Comparison of ENCODE assay signal across 9 mouse cellular contexts in the genomic region with DNA sequence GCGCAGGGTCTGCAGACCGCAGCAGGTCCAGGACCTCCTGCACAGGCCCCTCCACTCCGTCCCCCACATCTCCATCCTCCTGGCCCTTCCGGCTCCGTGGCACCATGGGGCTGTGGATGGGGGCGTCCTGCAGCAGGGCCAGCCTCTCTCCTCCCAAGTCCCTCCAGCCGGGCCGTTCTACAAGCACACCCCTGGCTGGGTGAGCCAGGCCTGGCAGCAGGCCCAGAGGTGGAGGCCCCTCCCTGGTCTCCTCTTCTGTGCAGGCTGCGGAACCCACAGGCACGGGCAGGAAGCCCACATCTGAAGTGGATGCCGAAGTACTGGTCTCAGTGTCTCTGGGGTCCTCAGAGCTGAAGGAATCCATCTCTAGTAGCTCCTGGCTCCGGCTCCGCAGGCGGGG. TPM values are rescaled to one million over a fixed set of nuclear protein-coding genes. Genes with fewer than 3 reads are reported as not detected.
DNase-seq lines count a peak whose midpoint lies in the region; ATAC-seq lines count a peak whose summit lies in the region.
"Had no signal": no experiment of that assay in that cellular context is flagged by ENCODE, and none has a peak within 500 bp of the region (broad histone marks: within the 10 kb centered on the region; RNA-seq: fewer than 3 reads in every experiment).

No protein-coding gene starts in this region.

- H3K27ac ChIP-seq in heart, embryonic 12.5 days (ENCODE audit: poor library complexity, severe bottlenecking) = no peak overlapping the region
- H3K27ac ChIP-seq in limb, embryonic 15.5 days = peak overlapping the region; percentile 80
- H3K27ac ChIP-seq: heart, adult 2 months had no signal

- 50% methylated on average over 14 of the region's 14 CpGs for WGBS in heart, embryonic 12.5 days
- 33% methylated on average over 14 of the region's 14 CpGs for WGBS in limb, embryonic 15.5 days

- DNase-seq in heart, adult 11 months = no peak
- DNase-seq in CD4-positive helper T cell, adult 2 months (ENCODE audit: low read depth, low spot score) = peak; percentile 48
- DNase-seq in urinary bladder, postnatal 4 days (ENCODE audit: low spot score in 2 of 2) = peak; percentile 75 to 84

- ATAC-seq in heart, embryonic 12.5 days (ENCODE audit: insufficient number of reproducible peaks, low FRiP score) = 0 out of 2 replicates have a peak, but pooled peaks have one; percentile 41
- ATAC-seq in common myeloid progenitor, adult 5-6 weeks (replicated peaks; ENCODE audit: low read depth, poor library complexity, severe bottlenecking) = peak; percentile 76
- ATAC-seq in limb, embryonic 15.5 days (ENCODE audit: insufficient number of reproducible peaks, low FRiP score, low TSS enrichment, low read depth) = peak; percentile 73
- no peak for ATAC-seq in erythroblast, adult 5-6 weeks (replicated peaks; ENCODE audit: low FRiP score, poor library complexity, severe bottlenecking)
- ATAC-seq in monocyte, adult 5-6 weeks (replicated peaks; ENCODE audit: insufficient number of reproducible peaks, low FRiP score, low TSS enrichment, poor library complexity, severe bottlenecking) = no peak

- 0 out of 2 replicates have a peak overlapping the region, but pooled peaks have one; percentile 0 for H3K9ac ChIP-seq in heart, embryonic 12.5 days
- H3K9ac ChIP-seq in limb, embryonic 15.5 days = no peak overlapping the region

- no peaks in the 10 kb centered on the region for H3K9me3 ChIP-seq in heart, embryonic 12.5 days (replicated peaks)
- H3K9me3 ChIP-seq in limb, embryonic 15.5 days = no peaks in the 10 kb centered on the region

- H3K4me1 ChIP-seq in heart, embryonic 12.5 days (replicated peaks) = peaks cover 40% of the 10 kb centered on the region
- peaks cover 41% of the 10 kb centered on the region for H3K4me1 ChIP-seq in limb, embryonic 15.5 days

- H3K4me2 ChIP-seq in heart, embryonic 12.5 days = no peak overlapping the region
- peak overlapping the region; percentile 41 for H3K4me2 ChIP-seq in limb, embryonic 15.5 days

- H3K4me3 ChIP-seq in heart, embryonic 12.5 days = no peak overlapping the region
- H3K4me3 ChIP-seq in limb, embryonic 15.5 days = peak overlapping the region; percentile 15
- H3K4me3 ChIP-seq: heart, adult 2 months had no signal

- peaks cover 19% of the 10 kb centered on the region; the same call in 1 of the 2 replicates for H3K27me3 ChIP-seq in heart, embryonic 12.5 days (replicated peaks)
- no peaks in the 10 kb centered on the region for H3K27me3 ChIP-seq in limb, embryonic 15.5 days

- H3K36me3 ChIP-seq in heart, embryonic 12.5 days = no peaks in the 10 kb centered on the region
- 0 out of 2 replicates have a peak, but pooled peaks cover 5% of the 10 kb centered on the region for H3K36me3 ChIP-seq in limb, embryonic 15.5 days

RNA-seq across cellular contexts. Expression of a gene that starts 21.1 kb away (rescaled TPM):
- 1.3 and 1.5 TPM in 2 replicates for polyA plus RNA-seq in heart, embryonic 12.5 days (2016; fragmentation: Nextera tagmentation; extraction: Ambion mirVana)
- total RNA-seq in common myeloid progenitor, adult 5-6 weeks (2017) = 0.09 TPM in 1 of 2 replicates, not detected in the other
- polyA plus RNA-seq in limb, embryonic 15.5 days (2015; fragmentation: Nextera tagmentation; extraction: Ambion mirVana) = 7.9 and 9.2 TPM in 2 replicates
- not detected in 2 replicates for total RNA-seq in erythroblast, adult 5-6 weeks (2015; ENCODE audit: low replicate concordance)
- not detected in 2 replicates for total RNA-seq in erythroblast, adult 5-6 weeks (2017; ENCODE audit: low replicate concordance)
- 0.21 to 0.58 TPM in 2 of 3 replicates, not detected in the other for total RNA-seq in monocyte, adult 5-6 weeks (2017)

RNA-seq across cellular contexts. Expression of a gene that starts 57.5 kb away (rescaled TPM):
- 59.5 and 63.3 TPM in 2 replicates for polyA plus RNA-seq in heart, embryonic 12.5 days (2016; fragmentation: Nextera tagmentation; extraction: Ambion mirVana)
- total RNA-seq in common myeloid progenitor, adult 5-6 weeks (2017) = 33.2 and 63.6 TPM in 2 replicates
- 50.2 and 55.6 TPM in 2 replicates for polyA plus RNA-seq in limb, embryonic 15.5 days (2015; fragmentation: Nextera tagmentation; extraction: Ambion mirVana)
- total RNA-seq in erythroblast, adult 5-6 weeks (2015; ENCODE audit: low replicate concordance) = 11.7 and 11.9 TPM in 2 replicates
- 8.9 and 9.1 TPM in 2 replicates for total RNA-seq in erythroblast, adult 5-6 weeks (2017; ENCODE audit: low replicate concordance)
- 199 to 318 TPM (median 242 TPM) in 3 replicates for total RNA-seq in monocyte, adult 5-6 weeks (2017)

Comparison
In these comparisons a context has a peak if more than half of its experiments do, and no peak if none do; other contexts are left out.
1. ATAC-seq: peak in heart, embryonic 12.5 days (single experiment), common myeloid progenitor, adult 5-6 weeks (single experiment) and limb, embryonic 15.5 days (single experiment); none in erythroblast, adult 5-6 weeks (single experiment) and monocyte, adult 5-6 weeks (single experiment).